Mouse (Mus musculus) liver, embryonic 14.5 days (tissue): ENCODE data around the gene Dnm2. TPM values are rescaled to one million over a fixed set of nuclear protein-coding genes. Genes with fewer than 3 reads are reported as not detected.

Experiments used
- ATAC-seq: fragments of 200-750 bp; cut with Nextera tagmentation; 2 replicates; pipeline ENCODE4 v1.8.0; 2017; ENCODE audit warnings: moderate number of reproducible peaks, mild to moderate bottlenecking, moderate library complexity; ENCODE audit not compliant: insufficient read depth
- DNase-seq, 3 experiments: peaks; one replicate each; pipeline ENCODE4 v3.0.0-alpha.2; 2012 to 2013; ENCODE audit warnings: low read depth in 3 of 3, low spot score in 3 of 3
- H3K27ac ChIP-seq: fragments of 300-500 bp; sonication (generic); 2 replicates; pipeline ENCODE4 v1.5.1; 2014; ENCODE audit warnings: moderate library complexity, mild to moderate bottlenecking, control low read depth, inconsistent platforms
- H3K27me3 ChIP-seq: fragments of 300-500 bp; sonication (generic); 2 replicates; pipeline ENCODE4 v1.6.1; 2014; ENCODE audit warnings: mild to moderate bottlenecking, low read length, moderate library complexity; ENCODE audit not compliant: control insufficient read depth, insufficient read depth
- H3K36me3 ChIP-seq: fragments of 300-500 bp; sonication (generic); replicated peaks from 2 replicates; pipeline ENCODE4 v1.6.1; 2014; ENCODE audit warnings: low read depth; ENCODE audit not compliant: control insufficient read depth, insufficient read depth
- H3K4me1 ChIP-seq, 2 experiments: fragments of 200-500 bp in 1 of 2; fragments of 300-500 bp in 1 of 2; sonication (generic) in 1 of 2; replicated peaks; 2 replicates each; pipeline ENCODE4 v1.6.1; 2012 to 2014; ENCODE audit warnings: antibody characterized with exemption in 1 of 2, inconsistent platforms in 1 of 2, low read length in 1 of 2; ENCODE audit not compliant: control insufficient read depth in 2 of 2, insufficient read depth in 2 of 2
- H3K4me2 ChIP-seq: fragments of 300-500 bp; sonication (generic); 2 replicates; pipeline ENCODE4 v1.6.1; 2014; ENCODE audit warnings: low read depth, mild to moderate bottlenecking, control low read depth, moderate library complexity
- H3K4me3 ChIP-seq, 2 experiments: fragments of 200-500 bp in 1 of 2; fragments of 300-500 bp in 1 of 2; sonication (generic) in 1 of 2; 2 replicates each; pipeline ENCODE4 v1.5.1; 2012 to 2014; ENCODE audit warnings: low read depth in 2 of 2, low read length in 2 of 2, mild to moderate bottlenecking in 2 of 2, control low read depth in 1 of 2, inconsistent platforms in 1 of 2, moderate library complexity in 1 of 2; ENCODE audit not compliant: insufficient read depth in 1 of 2
- H3K9ac ChIP-seq: fragments of 300-500 bp; sonication (generic); replicated peaks from 2 replicates; pipeline ENCODE4 v1.6.1; 2014; ENCODE audit warnings: mild to moderate bottlenecking, control low read depth, moderate library complexity
- H3K9me3 ChIP-seq: fragments of 300-500 bp; sonication (generic); 2 replicates; pipeline ENCODE4 v1.6.1; 2016; ENCODE audit warnings: low read length, mixed read lengths; ENCODE audit not compliant: control insufficient read depth
- CTCF ChIP-seq: IDR thresholded peaks from 2 replicates; pipeline ENCODE4 v1.5.1; 2016; ENCODE audit warnings: antibody characterized with exemption, low read depth, control low read depth
- EP300 ChIP-seq: IDR thresholded peaks from 2 replicates; pipeline ENCODE4 v1.6.1; 2016; ENCODE audit warnings: antibody characterized with exemption, low read depth
- WGBS: fragments of 180-500 bp; shearing (Covaris S2); extraction: QIAGEN DNeasy Blood & Tissue Kit; methylation state at CpG from one replicate; pipeline ENCODE4 v1.1.7; 2014; ENCODE audit not compliant: insufficient replicate concordance; 5-methylcytosine and 5-hydroxymethylcytosine counted together
- polyA plus RNA-seq, 2 experiments: library from polyadenylated mRNA; depleted of rRNA in 1 of 2; stranded (reverse) in 1 of 2; unstranded in 1 of 2; fragments of >200 nt; fragmentation: Nextera tagmentation in 1 of 2; extraction: Ambion mirVana in 1 of 2; gene quantifications; 2 replicates each; pipeline versions ENCODE4 v1.2.1 to v1.2.3; 2012 to 2014

The Dnm2 gene
- polyA plus RNA-seq, 2 experiments = 31.6 to 36.8 TPM

- Histone ChIP-seq H3K9me3 (no peaks in the 10 kb centered on the region), H3K4me2 (peak overlapping the region; percentile 6; the same call in 1 of the 2 replicates), H3K27me3 (no peaks in the 10 kb centered on the region), H3K27ac (no peak overlapping the region), H3K36me3 (no peaks in the 10 kb centered on the region; the same call in 1 of the 2 replicates), H3K4me1 (peaks cover 12 to 30% of the 10 kb centered on the region in 2 experiments), H3K9ac (no peak overlapping the region), H3K4me3 (no peak overlapping the region)
- TF ChIP-seq EP300 (no peak), CTCF (no peak)
- WGBS = 31% methylated on average over 7 of the region's 7 CpGs
- ATAC-seq = no peak
- DNase-seq = no peak
Measured at GRCm38 (mm10) chr9:21435777-21436635, 11.3 kb downstream of the Dnm2 start.

GRCm38 (mm10) chr9:21437577-21437976 lies 12.9 kb downstream of the Dnm2 start:
- 72% methylated on average over 6 of the region's 6 CpGs for WGBS

GRCm38 (mm10) chr9:21438219-21438618 lies 13.5 kb downstream of the Dnm2 start:
- WGBS = 56% methylated on average over 3 of the region's 3 CpGs
- peaks cover 12 to 30% of the 10 kb centered on the region in 2 experiments for H3K4me1 ChIP-seq

More at GRCm38 (mm10) chr9:21437577-21437976, 12.9 kb downstream of the Dnm2 start:
- Histone ChIP-seq H3K4me3 (no peak overlapping the region), H3K4me2 (no peak overlapping the region), H3K9me3 (no peaks in the 10 kb centered on the region), H3K27ac (no peak overlapping the region), H3K27me3 (no peaks in the 10 kb centered on the region), H3K9ac (no peak overlapping the region), H3K36me3 (no peaks in the 10 kb centered on the region; the same call in 1 of the 2 replicates), H3K4me1 (peaks cover 12 to 30% of the 10 kb centered on the region in 2 experiments)
- no peak for TF ChIP-seq EP300
- no peak for TF ChIP-seq CTCF
- DNase-seq (no peak), ATAC-seq (no peak)

GRCm38 (mm10) chr9:21439456-21439855 lies 14.7 kb downstream of the Dnm2 start:
- H3K4me1 ChIP-seq = peaks cover 12 to 30% of the 10 kb centered on the region in 2 experiments

More at GRCm38 (mm10) chr9:21438219-21438618, 13.5 kb downstream of the Dnm2 start:
- no peak for DNase-seq
- Histone ChIP-seq H3K4me3 (no peak overlapping the region), H3K27me3 (no peaks in the 10 kb centered on the region), H3K9me3 (no peaks in the 10 kb centered on the region), H3K4me2 (no peak overlapping the region), H3K36me3 (no peaks in the 10 kb centered on the region; the same call in 1 of the 2 replicates), H3K9ac (no peak overlapping the region), H3K27ac (no peak overlapping the region)
- TF ChIP-seq EP300 = no peak
- TF ChIP-seq CTCF = no peak
- ATAC-seq = no peak

GRCm38 (mm10) chr9:21439914-21440313 lies 15.2 kb downstream of the Dnm2 start:
- no peak overlapping the region for H3K9ac ChIP-seq
- no peak overlapping the region for H3K4me3 ChIP-seq
- H3K9me3 ChIP-seq = no peaks in the 10 kb centered on the region
- H3K36me3 ChIP-seq = no peaks in the 10 kb centered on the region; the same call in none of the 2 replicates
- no peak for TF ChIP-seq CTCF
- no peaks in the 10 kb centered on the region for H3K27me3 ChIP-seq
- no peak overlapping the region for H3K4me2 ChIP-seq
- 88% methylated on average over 2 of the region's 2 CpGs for WGBS
- DNase-seq (no peak), ATAC-seq (no peak)
- H3K27ac ChIP-seq = no peak overlapping the region
- H3K4me1 ChIP-seq = peaks cover 12 to 30% of the 10 kb centered on the region in 2 experiments

More at GRCm38 (mm10) chr9:21439456-21439855, 14.7 kb downstream of the Dnm2 start:
- Histone ChIP-seq H3K9me3 (no peaks in the 10 kb centered on the region), H3K36me3 (no peaks in the 10 kb centered on the region; the same call in 1 of the 2 replicates), H3K9ac (no peak overlapping the region), H3K27ac (no peak overlapping the region), H3K27me3 (no peaks in the 10 kb centered on the region), H3K4me2 (no peak overlapping the region), H3K4me3 (no peak overlapping the region)
- ATAC-seq (no peak), DNase-seq (no peak)
- WGBS = 64% methylated on average over 3 of the region's 3 CpGs
- no peak for TF ChIP-seq EP300
- no peak for TF ChIP-seq CTCF
